Mouse (Mus musculus) kidney, postnatal 25 days (tissue): ENCODE measurements at regions not wholly inside any gene's neighbourhood (a gene's known extent, or its start where the extent isn't known, plus 50 kb on each side); places are given as distances from the start of the nearest gene placed in this dataset.

ENCODE experiments used
- DNase-seq, 2 experiments: peaks; one replicate each; pipeline ENCODE4 v3.0.0; 2021; ENCODE audit warnings: mixed read lengths in 2 of 2

GRCm38 (mm10) chr5:51752024-51752423, 184.5 kb upstream of the Ppargc1a start:
- DNase-seq: no peak

GRCm38 (mm10) chr5:51750456-51750855, 182.9 kb upstream of the Ppargc1a start:
- no peak for DNase-seq

- no peak for DNase-seq
Observed at GRCm38 (mm10) chr5:51740893-51741292, 173.4 kb upstream of the Ppargc1a start.

- DNase-seq: no peak
Observed at GRCm38 (mm10) chr5:51730241-51730640, 162.7 kb upstream of the Ppargc1a start.

- DNase-seq: no peak
Observed at GRCm38 (mm10) chr5:51729771-51730170, 162.2 kb upstream of the Ppargc1a start.

- no peak for DNase-seq
Observed at GRCm38 (mm10) chr5:51726762-51727161, 159.2 kb upstream of the Ppargc1a start.

- no peak for DNase-seq
Observed at GRCm38 (mm10) chr5:51718911-51719310, 151.4 kb upstream of the Ppargc1a start.

GRCm38 (mm10) chr5:51718451-51718850, 150.9 kb upstream of the Ppargc1a start:
- no peak for DNase-seq

GRCm38 (mm10) chr5:51711860-51712560, 144.5 kb upstream of the Ppargc1a start:
- no peak for DNase-seq

GRCm38 (mm10) chr5:51710664-51711063, 143.1 kb upstream of the Ppargc1a start:
- DNase-seq: no peak

- DNase-seq: no peak
Observed at GRCm38 (mm10) chr5:51709447-51709991, 142.0 kb upstream of the Ppargc1a start.

GRCm38 (mm10) chr5:51679884-51680283, 112.4 kb upstream of the Ppargc1a start:
- no peak for DNase-seq

GRCm38 (mm10) chr5:51671190-51671589, 103.7 kb upstream of the Ppargc1a start:
- no peak for DNase-seq

- no peak for DNase-seq
Observed at GRCm38 (mm10) chr5:51665241-51665640, 97.7 kb upstream of the Ppargc1a start.

- DNase-seq: no peak
Observed at GRCm38 (mm10) chr5:51658232-51658896, 90.8 kb upstream of the Ppargc1a start.

GRCm38 (mm10) chr5:51653507-51653906, 86.0 kb upstream of the Ppargc1a start:
- DNase-seq: no peak

GRCm38 (mm10) chr5:51624400-51624799, 56.9 kb upstream of the Ppargc1a start:
- DNase-seq: no peak
